Mouse (Mus musculus): ENCODE data around the gene Btbd9. TPM values are rescaled to one million over a fixed set of nuclear protein-coding genes. Genes with fewer than 3 reads are reported as not detected.

Btbd9 gene
- total and polyA plus RNA-seq, 3 experiments, result 24.7 to 33.8 TPM; not detected in 1

DNA sequence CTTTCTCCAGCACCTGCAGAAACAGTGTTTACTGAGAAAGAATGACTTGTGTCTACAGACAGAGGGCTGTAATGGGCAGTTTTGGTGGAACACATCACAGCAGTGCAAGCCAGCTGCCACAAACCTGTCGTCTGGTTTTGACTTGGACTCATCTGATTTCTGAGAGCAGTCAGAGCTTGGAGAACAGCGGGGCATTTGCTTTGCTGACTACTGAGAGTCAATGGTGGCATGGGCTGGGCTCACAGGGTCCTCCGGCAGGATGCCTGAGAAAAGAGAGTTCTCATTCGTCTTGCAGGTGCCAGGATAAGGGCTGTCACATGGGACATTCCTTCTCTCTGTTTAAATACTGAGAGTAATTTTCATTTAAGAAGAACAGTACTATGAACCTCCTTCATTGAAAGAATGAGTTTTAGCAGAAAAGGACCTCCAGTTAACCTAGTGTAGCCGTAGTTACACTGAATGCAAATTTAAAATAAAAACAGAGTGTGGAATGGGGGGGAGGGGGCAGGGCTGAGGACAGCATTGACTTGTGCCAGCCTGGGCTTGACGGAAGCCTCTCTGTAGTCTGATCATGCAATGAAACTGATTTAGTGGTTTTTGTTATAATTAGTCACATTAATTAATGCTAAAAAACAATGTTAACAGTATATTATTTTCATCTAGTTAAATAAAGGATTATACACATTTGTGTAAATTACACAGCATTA, 122.0 kb downstream of the Btbd9 start:
- TF ChIP-seq MYB (IDR thresholded peaks at IDR 0.05; ENCODE audit: low read depth, low read length) (no peak), SMC3 (IDR thresholded peaks at IDR 0.05; ENCODE audit: low read depth, low read length) (0 out of 2 replicates have a peak, but pooled peaks have one; percentile 15)
- H3K9me3 ChIP-seq (replicated peaks; ENCODE audit: insufficient read depth, low read length), result no peaks in the 10 kb centered on the region
- H3K4me1 ChIP-seq (ENCODE audit: control insufficient read depth in 1 of 2, insufficient read depth in 2 of 2, low read length in 2 of 2), result no peaks in the 10 kb centered on the region
- no peak for DNase-seq (ENCODE audit: low read depth, low spot score)
- H3K79me2 ChIP-seq (ENCODE audit: control insufficient read depth, insufficient read depth, low read length, poor library complexity), result no peaks in the 10 kb centered on the region
- no peak overlapping the region for H3K9ac ChIP-seq (ENCODE audit: control insufficient read depth, low read depth, low read length, poor library complexity, severe bottlenecking)
- H3K27ac ChIP-seq (ENCODE audit: control insufficient read depth, low read depth, low read length), result no peak overlapping the region
- no peaks in the 10 kb centered on the region for H3K27me3 ChIP-seq (ENCODE audit: control insufficient read depth in 1 of 2, insufficient read depth in 2 of 2, low read length in 2 of 2)
- no peak overlapping the region for H3K4me3 ChIP-seq (ENCODE audit: control insufficient read depth in 1 of 2, insufficient read depth in 1 of 2, low read depth in 2 of 2, low read length in 2 of 2)
- no peaks in the 10 kb centered on the region for H3K36me3 ChIP-seq (ENCODE audit: control insufficient read depth in 1 of 2, insufficient read depth in 2 of 2, low read length in 2 of 2)

DNA sequence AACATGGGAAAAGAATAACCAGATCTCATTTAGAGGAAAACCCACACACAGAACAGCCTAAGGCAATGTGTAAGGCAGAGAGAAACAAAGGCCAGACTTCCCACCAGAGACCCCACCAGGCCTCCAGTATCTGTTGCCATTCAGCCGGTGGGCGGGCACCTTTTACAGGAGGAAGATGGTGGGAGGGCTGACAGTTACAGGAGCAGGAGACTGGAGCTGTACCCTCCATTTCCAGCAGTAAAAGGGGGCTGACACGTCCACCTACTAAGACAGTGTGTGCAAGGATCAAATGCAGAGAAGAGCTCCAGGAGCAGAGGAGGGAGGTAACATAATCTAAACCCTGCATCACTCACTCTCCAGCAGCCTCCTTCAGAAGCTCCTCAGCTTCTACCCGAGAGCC, 123.0 kb downstream of the Btbd9 start:
- no peak for TF ChIP-seq CHD2 (IDR thresholded peaks at IDR 0.05; ENCODE audit: low read length)
- no peak for TF ChIP-seq MXI1 (IDR thresholded peaks at IDR 0.05; ENCODE audit: low read depth, low read length)
- TF ChIP-seq MAFK (IDR thresholded peaks at IDR 0.05; ENCODE audit: borderline replicate concordance, low read depth, low read length), result no peak
- no peak for TF ChIP-seq UBTF (IDR thresholded peaks at IDR 0.05; ENCODE audit: borderline replicate concordance, insufficient read depth, low read depth, low read length)

GRCm38 (mm10) chr17:30452363-30452762, 123.9 kb downstream of the Btbd9 start:
- Histone ChIP-seq H3K36me3 (ENCODE audit: control insufficient read depth in 1 of 2, insufficient read depth in 2 of 2, low read length in 2 of 2) (no peaks in the 10 kb centered on the region), H3K79me2 (ENCODE audit: control insufficient read depth, insufficient read depth, low read length, poor library complexity) (no peaks in the 10 kb centered on the region), H3K4me3 (ENCODE audit: control insufficient read depth in 1 of 2, insufficient read depth in 1 of 2, low read depth in 2 of 2, low read length in 2 of 2) (no peak overlapping the region), H3K4me1 (ENCODE audit: control insufficient read depth in 1 of 2, insufficient read depth in 2 of 2, low read length in 2 of 2) (no peaks in the 10 kb centered on the region; a peak in 1 of 4 replicates), H3K27ac (ENCODE audit: control insufficient read depth, low read depth, low read length) (no peak overlapping the region), H3K27me3 (ENCODE audit: control insufficient read depth in 1 of 2, insufficient read depth in 2 of 2, low read length in 2 of 2) (no peaks in the 10 kb centered on the region), H3K9ac (ENCODE audit: control insufficient read depth, low read depth, low read length, poor library complexity, severe bottlenecking) (no peak overlapping the region), H3K9me3 (replicated peaks; ENCODE audit: insufficient read depth, low read length) (no peaks in the 10 kb centered on the region)
- no peak for TF ChIP-seq ZKSCAN1 (IDR thresholded peaks at IDR 0.05; ENCODE audit: low read depth, low read length)
- TF ChIP-seq MAX (IDR thresholded peaks at IDR 0.05; ENCODE audit: low read length), result no peak
- TF ChIP-seq CTCF (IDR thresholded peaks at IDR 0.05 in 2 of 3, conservative IDR thresholded peaks at IDR 0.05 in 1 of 3; ENCODE audit: control insufficient read depth in 1 of 3, insufficient read depth in 1 of 3, low read depth in 2 of 3, low read length in 3 of 3, poor library complexity in 1 of 3, severe bottlenecking in 1 of 3), result no peak
- no peak for TF ChIP-seq ETS1 (IDR thresholded peaks at IDR 0.05; ENCODE audit: low read depth, low read length)
- DNase-seq (ENCODE audit: low read depth, low spot score), result no peak

More for the DNA sequence above, 123.0 kb downstream of the Btbd9 start:
- Histone ChIP-seq H3K27me3 (ENCODE audit: control insufficient read depth in 1 of 2, insufficient read depth in 2 of 2, low read length in 2 of 2) (no peaks in the 10 kb centered on the region), H3K36me3 (ENCODE audit: control insufficient read depth in 1 of 2, insufficient read depth in 2 of 2, low read length in 2 of 2) (no peaks in the 10 kb centered on the region), H3K4me1 (ENCODE audit: control insufficient read depth in 1 of 2, insufficient read depth in 2 of 2, low read length in 2 of 2) (no peaks in the 10 kb centered on the region), H3K9me3 (replicated peaks; ENCODE audit: insufficient read depth, low read length) (no peaks in the 10 kb centered on the region), H3K9ac (ENCODE audit: control insufficient read depth, low read depth, low read length, poor library complexity, severe bottlenecking) (no peak overlapping the region), H3K27ac (ENCODE audit: control insufficient read depth, low read depth, low read length) (no peak overlapping the region), H3K79me2 (ENCODE audit: control insufficient read depth, insufficient read depth, low read length, poor library complexity) (no peaks in the 10 kb centered on the region), H3K4me3 (ENCODE audit: control insufficient read depth in 1 of 2, insufficient read depth in 1 of 2, low read depth in 2 of 2, low read length in 2 of 2) (no peak overlapping the region)
- DNase-seq (ENCODE audit: low read depth, low spot score), result no peak

Measured in MEL (cell line).